Mouse (Mus musculus) MEL (cell line): ENCODE results near the gene Lbh.

ENCODE experiments used
- CTCF ChIP-seq, 3 experiments: IDR thresholded peaks in 2 of 3; conservative IDR thresholded peaks in 1 of 3; 2 replicates each; pipeline ENCODE4 v1.5.1; 2011 to 2012; ENCODE audit warnings: low read length in 3 of 3, low read depth in 2 of 3, mild to moderate bottlenecking in 2 of 3, improper control_type of control experiment in 1 of 3, inconsistent platforms in 1 of 3, mixed read lengths in 1 of 3, moderate library complexity in 1 of 3; ENCODE audit not compliant: control insufficient read depth in 1 of 3, insufficient read depth in 1 of 3, poor library complexity in 1 of 3, severe bottlenecking in 1 of 3
- E2F4 ChIP-seq: IDR thresholded peaks from 2 replicates; pipeline ENCODE4 v1.6.1; 2011; ENCODE audit warnings: low read depth, low read length, improper control_type of control experiment, borderline replicate concordance
- POLR2A ChIP-seq, 2 experiments: IDR thresholded peaks; 2 replicates each; pipeline ENCODE4 v1.6.1; 2011 to 2012; ENCODE audit warnings: low read length in 2 of 2, mild to moderate bottlenecking in 2 of 2, control low read depth in 1 of 2, improper control_type of control experiment in 1 of 2, low read depth in 1 of 2, moderate library complexity in 1 of 2; ENCODE audit not compliant: control insufficient read depth in 1 of 2, insufficient read depth in 1 of 2, poor library complexity in 1 of 2
- TAL1 ChIP-seq: IDR thresholded peaks from 2 replicates; pipeline ENCODE4 v1.6.1; 2012; ENCODE audit warnings: mild to moderate bottlenecking, inconsistent platforms, low read length, moderate library complexity, mixed read lengths
- USF2 ChIP-seq, 2 experiments: IDR thresholded peaks; 2 replicates each; pipeline ENCODE4 v1.6.1; 2011 to 2012; ENCODE audit warnings: improper control_type of control experiment in 2 of 2, low read length in 2 of 2, borderline replicate concordance in 1 of 2, inconsistent platforms in 1 of 2, low read depth in 1 of 2, mild to moderate bottlenecking in 1 of 2; ENCODE audit not compliant: insufficient read depth in 1 of 2
- ZNF384 ChIP-seq: IDR thresholded peaks from 2 replicates; pipeline ENCODE4 v1.6.1; 2012; ENCODE audit warnings: low read depth, mild to moderate bottlenecking, inconsistent platforms, low read length, improper control_type of control experiment

- TF ChIP-seq POLR2A (IDR thresholded peaks at IDR 0.05; ENCODE audit: control insufficient read depth in 1 of 2, insufficient read depth in 1 of 2, low read depth in 1 of 2, low read length in 2 of 2, poor library complexity in 1 of 2) (no peak), CTCF (IDR thresholded peaks at IDR 0.05 in 2 of 3, conservative IDR thresholded peaks at IDR 0.05 in 1 of 3; ENCODE audit: control insufficient read depth in 1 of 3, insufficient read depth in 1 of 3, low read depth in 2 of 3, low read length in 3 of 3, poor library complexity in 1 of 3, severe bottlenecking in 1 of 3) (no peak), TAL1 (no peak), E2F4 (no peak), ZNF384 (no peak), USF2 (IDR thresholded peaks at IDR 0.05; ENCODE audit: borderline replicate concordance in 1 of 2, insufficient read depth in 1 of 2, low read depth in 1 of 2, low read length in 2 of 2) (no peak)
These were observed 8.9 kb downstream of the Lbh start for GRCm38 (mm10) chr17:72926994-72927393.
